Mouse (Mus musculus): ENCODE results near the gene Prpf40a.

Prpf40a gene

DNA sequence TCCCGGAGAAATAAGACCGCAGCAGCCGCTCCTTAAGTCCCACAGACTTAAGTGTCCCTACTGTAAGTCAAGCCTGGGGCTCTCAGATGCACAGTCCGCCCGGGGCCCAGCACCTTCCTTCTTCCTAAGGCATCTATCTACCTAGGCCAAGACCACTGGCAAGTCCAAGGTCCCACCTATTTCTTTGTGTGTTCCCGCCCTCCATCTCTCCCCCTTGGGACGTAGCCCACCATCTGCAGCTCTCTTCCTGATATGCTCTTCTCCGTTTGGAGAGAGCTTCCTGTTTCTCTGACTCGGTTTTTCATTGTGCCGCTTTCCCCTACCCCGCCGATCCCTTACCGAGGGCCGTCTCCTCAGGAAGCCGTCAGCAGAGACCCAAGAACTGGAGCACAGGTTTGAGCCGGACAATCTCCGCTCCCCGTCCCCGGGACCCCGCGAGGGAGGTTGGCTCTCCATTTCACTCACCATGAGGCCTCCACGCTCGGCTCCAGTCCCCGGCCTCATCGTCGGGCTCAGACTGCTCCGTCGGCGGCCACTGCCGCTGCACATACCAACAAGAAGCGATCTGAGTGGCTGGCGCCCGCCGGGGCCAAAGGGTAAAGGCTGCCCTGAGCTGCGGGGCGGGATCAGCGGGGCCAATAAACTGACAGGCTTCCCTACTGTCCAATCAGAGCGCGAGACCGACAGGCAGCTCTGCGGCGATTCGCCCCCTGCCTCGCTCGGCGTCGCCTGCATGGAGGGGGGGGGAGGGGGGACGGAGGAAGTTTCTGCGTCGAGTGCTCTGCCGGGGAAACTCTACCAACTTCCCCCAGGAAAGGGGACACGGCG lies at the start of gene Prpf40a:
TSS of gene Prpf40a (minus strand) at position 601 of the 828 bp plus-strand sequence.
- peak; percentile 97 for DNase-seq (ENCODE audit: low spot score)

DNA sequence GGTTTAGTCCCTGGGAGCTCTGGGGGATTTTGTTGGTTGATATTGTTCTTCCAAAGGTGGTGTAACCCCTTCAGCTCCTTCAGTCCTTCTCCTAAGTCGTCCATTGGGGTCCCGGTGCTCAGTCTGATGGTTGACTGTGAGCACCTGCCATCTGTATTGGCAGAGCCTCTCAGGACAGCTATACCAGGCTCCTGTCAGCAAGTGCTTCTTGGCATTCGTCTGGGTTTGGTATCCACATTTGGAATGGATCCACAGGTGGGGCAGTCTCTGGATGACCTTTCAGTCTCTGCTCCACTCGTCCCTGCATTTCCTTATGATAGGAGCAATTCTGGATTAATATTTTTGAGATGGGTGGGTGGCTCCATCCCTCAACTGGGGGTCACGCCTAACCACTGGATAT lies 31.2 kb upstream of the Prpf40a start:
- no peak for DNase-seq (ENCODE audit: low spot score)

- no peak for DNase-seq (ENCODE audit: low spot score)
Observed at GRCm38 (mm10) chr2:53213493-53213892, 22.4 kb upstream of the Prpf40a start.

- no peak for DNase-seq (ENCODE audit: low spot score)
Observed at GRCm38 (mm10) chr2:53206749-53207148, 15.7 kb upstream of the Prpf40a start.

GRCm38 (mm10) chr2:53204373-53205274 lies 13.5 kb upstream of the Prpf40a start:
- DNase-seq (ENCODE audit: low spot score): peak; percentile 26

DNA sequence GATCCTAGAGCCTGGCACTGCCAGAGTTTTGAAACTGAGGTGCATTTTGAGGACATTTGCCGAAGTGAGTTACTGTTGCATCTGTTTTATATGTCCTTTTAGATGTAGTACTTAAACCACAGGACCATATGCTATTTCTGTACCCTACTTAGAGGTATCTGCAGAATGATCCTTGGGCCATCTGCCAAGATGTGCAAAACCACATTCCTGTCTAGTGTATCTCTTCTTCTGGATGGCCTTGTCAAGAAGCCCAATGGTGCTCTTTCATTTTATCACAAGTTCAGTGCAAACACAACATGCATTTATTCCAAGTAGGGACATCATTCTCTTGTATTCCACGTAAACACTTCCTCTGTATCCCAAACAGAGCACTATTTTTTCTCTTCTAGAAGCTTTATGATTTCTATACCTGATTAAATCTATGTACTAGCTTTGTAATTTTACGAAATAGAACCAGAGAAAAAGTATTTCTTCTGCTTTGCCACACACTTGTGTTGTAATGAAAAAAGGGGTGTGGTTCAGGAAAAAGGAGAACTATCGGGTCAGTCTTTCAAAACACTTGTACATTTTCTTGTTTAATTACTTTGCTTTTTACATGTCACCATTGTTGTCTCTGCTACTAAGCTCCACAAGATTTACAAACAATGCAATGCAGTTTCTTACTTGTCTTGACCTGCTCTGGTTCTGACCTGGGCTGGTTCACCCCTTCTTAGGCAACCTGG lies 9.2 kb upstream of the Prpf40a start:
- DNase-seq (ENCODE audit: low spot score): no peak

DNA sequence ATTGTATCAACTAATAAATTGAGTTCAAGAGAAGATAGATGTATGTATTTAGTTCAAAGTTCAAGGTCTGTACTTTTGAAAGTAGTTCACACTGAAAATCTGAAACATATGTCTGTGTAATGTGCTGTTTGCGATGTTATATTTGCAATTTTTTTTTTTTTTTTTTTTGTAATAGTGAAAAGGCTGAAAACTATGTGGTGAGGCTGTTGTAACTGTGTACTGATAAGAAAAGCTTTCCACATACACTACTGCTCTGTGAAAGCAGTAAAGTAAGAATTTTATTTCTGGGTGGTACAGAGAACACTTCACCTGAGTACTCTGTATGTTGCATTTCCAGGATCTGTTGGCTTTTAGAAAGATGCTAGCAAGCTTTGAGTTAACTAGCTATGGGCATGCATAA lies 8.1 kb upstream of the Prpf40a start:
- DNase-seq (ENCODE audit: low spot score): no peak

- no peak for DNase-seq (ENCODE audit: low spot score)
Observed at GRCm38 (mm10) chr2:53196431-53196830, 5.3 kb upstream of the Prpf40a start.

- DNase-seq (ENCODE audit: low spot score): peak; percentile 42
Observed at GRCm38 (mm10) chr2:53192386-53192785, 1.3 kb upstream of the Prpf40a start.

- DNase-seq (ENCODE audit: low spot score): peak; percentile 90
Observed at GRCm38 (mm10) chr2:53191523-53192220, 588 bp upstream of the Prpf40a start, which contains the start of gene Arl6ip6. TSS of gene Arl6ip6 (plus strand) at chr2:53191726.

DNA sequence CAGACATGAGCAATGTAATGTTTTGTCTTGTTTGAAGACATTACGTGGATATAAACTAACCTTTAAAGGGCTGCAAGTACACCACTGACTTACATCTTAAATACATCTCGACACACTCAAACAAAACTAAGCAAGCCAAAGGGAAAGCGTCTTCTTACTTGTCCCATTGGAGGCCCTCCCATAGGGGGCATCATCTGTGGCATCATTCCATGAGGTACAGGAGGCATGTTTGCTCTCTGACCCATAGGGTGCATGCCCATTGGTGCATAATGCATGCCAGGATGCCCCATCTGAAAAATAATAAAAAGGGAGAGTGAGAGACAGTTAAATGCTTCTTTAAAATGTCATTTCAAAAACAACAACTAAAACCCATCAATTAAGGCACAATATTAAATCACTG lies 1.3 kb downstream of the Prpf40a start:
- peak; percentile 30 for DNase-seq (ENCODE audit: low spot score)

DNA sequence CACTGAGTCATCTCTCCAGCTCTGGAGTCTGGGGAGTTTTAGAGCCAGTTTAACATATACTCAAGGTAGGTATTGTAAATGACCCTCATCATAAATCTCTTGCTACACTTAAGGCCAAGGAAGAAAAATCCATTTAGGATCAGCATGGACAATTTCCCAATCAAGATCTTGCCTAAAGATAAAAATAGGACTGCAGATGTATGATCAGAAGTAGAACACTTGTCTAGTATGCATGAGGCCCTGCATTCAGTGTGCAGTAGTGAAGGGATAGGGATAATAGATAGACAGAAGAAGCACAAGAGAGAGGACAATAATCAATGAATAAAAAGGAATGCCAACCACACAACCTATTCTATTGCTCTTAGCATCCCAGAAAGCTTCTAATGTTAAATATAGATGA lies 11.2 kb downstream of the Prpf40a start:
- DNase-seq (ENCODE audit: low spot score): no peak

- DNase-seq (ENCODE audit: low spot score): no peak
Observed at GRCm38 (mm10) chr2:53178966-53179365, 12.1 kb downstream of the Prpf40a start.

GRCm38 (mm10) chr2:53173966-53174365 lies 17.1 kb downstream of the Prpf40a start:
- DNase-seq (ENCODE audit: low spot score): no peak

DNA sequence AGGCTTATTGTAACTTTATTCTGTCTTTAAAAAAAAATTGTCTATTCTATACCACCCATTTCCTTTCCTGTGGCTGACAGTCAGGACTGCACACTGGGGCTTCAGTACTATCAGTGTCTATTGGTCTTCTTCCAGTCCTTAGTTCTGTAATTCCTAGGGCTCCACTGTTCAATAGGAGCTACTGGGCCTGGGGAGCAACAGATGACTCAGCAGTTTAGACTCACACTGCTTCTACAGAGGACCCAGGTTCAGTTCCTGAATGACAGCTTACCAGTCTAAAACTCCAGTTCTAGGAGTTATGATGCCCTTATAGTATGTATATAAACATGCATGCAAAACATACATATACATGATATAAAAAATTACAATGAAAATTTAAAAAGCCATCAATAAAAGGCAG lies 44.2 kb downstream of the Prpf40a start:
- DNase-seq (ENCODE audit: low spot score): no peak

DNA sequence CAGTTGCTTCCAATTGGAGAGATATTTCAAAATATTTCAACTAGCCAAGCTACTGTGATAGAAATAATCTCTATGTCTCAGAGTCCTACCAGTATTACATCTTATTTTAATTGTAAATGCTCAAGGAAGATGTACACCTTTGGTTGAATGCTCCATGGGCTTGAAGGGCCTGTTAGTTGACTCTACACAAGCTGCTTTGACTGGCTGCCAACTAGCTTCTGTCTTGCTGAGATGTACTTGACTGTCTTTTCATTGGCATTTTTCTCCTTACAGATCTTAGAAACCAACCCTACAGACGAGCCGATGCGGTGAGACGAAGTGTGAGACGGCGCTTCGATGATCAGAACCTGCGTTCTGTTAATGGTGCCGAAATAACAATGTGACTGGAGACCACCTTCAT lies 59.5 kb downstream of the Prpf40a start:
- DNase-seq (ENCODE audit: low spot score): no peak

GRCm38 (mm10) chr2:53129070-53129469 lies 62.0 kb downstream of the Prpf40a start:
- DNase-seq (ENCODE audit: low spot score): no peak

GRCm38 (mm10) chr2:53125998-53126397 lies 65.1 kb downstream of the Prpf40a start:
- no peak for DNase-seq (ENCODE audit: low spot score)

DNA sequence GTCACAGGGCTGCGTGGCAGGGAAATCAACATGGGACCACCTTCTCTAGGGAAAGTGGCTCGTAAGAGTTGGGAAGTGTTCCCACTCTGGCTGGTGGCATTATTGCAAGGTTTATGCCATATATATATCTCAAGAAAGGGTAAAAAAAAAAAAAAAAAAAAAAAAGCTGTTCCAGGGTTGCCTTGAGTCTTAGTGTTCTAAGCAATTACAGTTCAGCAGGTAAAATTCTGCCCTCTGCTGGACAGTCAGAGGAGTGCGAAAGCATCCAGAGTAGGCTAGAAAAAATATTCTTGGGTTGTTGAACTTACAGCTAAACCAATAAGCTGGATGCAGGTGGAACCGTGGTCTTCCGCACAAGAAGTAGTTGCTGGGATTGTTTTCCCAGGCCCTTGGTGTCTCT lies 69.3 kb downstream of the Prpf40a start:
- DNase-seq (ENCODE audit: low spot score): peak; percentile 17

- no peak for DNase-seq (ENCODE audit: low spot score)
Observed at GRCm38 (mm10) chr2:53108547-53108946, 82.5 kb downstream of the Prpf40a start.

GRCm38 (mm10) chr2:53106472-53106871 lies 84.6 kb downstream of the Prpf40a start:
- DNase-seq (ENCODE audit: low spot score): no peak

DNA sequence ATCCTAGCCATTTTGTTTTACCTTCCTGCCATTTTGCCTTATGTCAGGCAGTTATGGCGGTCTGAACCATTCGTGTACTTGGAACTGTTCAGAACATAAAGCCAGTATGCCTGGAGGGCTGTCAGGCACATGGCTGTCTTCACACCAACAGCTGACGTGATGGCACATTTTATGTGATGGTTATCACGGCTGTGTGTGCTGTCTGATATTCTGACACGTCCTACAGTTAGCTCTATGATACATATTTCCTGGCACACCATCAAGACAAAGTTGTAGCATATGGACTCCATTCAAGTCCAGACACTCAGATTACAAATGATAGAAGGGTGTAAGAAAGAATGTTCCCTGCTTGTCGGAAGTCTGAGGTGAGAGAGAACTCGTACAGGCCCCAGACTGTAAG lies 85.0 kb downstream of the Prpf40a start:
- no peak for DNase-seq (ENCODE audit: low spot score)

All from c-Kit-positive CD71-positive TER-119-positive erythroid progenitor cells, embryonic 14.5 days (primary cell).